Mouse (Mus musculus) kidney, adult 2 months (tissue): ENCODE measurements at regions not wholly inside any gene's neighbourhood (a gene's known extent, or its start where the extent isn't known, plus 50 kb on each side); places are given as distances from the start of the nearest gene placed in this dataset.

Experiments used
- CTCF ChIP-seq: fragments of 200-500 bp; conservative IDR thresholded peaks from 2 replicates; pipeline ENCODE4 v1.5.1; 2011; ENCODE audit warnings: low read depth, mild to moderate bottlenecking, control low read depth, low read length, moderate library complexity, mixed read lengths; ENCODE audit not compliant: insufficient read depth, insufficient read length
- POLR2A ChIP-seq: fragments of 200-500 bp; IDR thresholded peaks from one replicate; pipeline ENCODE4 v1.6.1; 2011; ENCODE audit warnings: low read depth, low read length, control low read depth

DNA sequence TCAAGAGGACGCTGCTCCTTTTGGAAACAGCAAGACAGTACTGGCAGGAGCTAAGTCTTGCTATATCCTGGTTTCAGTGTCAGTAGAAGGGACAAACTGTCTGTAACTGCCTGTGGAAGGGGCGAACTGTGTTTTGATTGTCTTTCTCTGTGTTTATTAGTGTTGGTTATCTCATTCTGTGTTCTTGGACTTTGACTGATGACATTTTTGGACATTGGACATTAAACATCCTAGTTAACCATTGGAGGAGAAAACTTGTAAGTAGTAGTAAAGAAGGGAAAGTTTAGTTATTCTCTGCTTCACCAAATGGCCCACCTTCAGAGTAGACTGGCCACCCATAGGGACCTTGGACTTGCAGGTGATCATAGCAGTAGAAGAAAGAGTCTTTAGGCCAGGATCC lies 267.4 kb upstream of the Ell2 start:
- TF ChIP-seq CTCF (no peak), POLR2A (no peak)
